Mouse (Mus musculus) brain, embryonic 14.5 days (tissue): Measurements from ENCODE around the gene Nufip2.

Source experiments
- CTCF ChIP-seq: fragments of 200-500 bp; IDR thresholded peaks from 2 replicates; pipeline ENCODE4 v1.5.1; 2012; ENCODE audit warnings: inconsistent platforms, mild to moderate bottlenecking, moderate library complexity, borderline replicate concordance; ENCODE audit not compliant: insufficient read depth, insufficient read length; ENCODE audit errors: extremely low read depth
- POLR2A ChIP-seq: fragments of 200-500 bp; IDR thresholded peaks from 2 replicates; pipeline ENCODE4 v1.6.1; 2012; ENCODE audit warnings: mild to moderate bottlenecking, inconsistent platforms, borderline replicate concordance; ENCODE audit not compliant: poor library complexity, insufficient read depth, insufficient read length, severe bottlenecking; ENCODE audit errors: extremely low read depth

DNA sequence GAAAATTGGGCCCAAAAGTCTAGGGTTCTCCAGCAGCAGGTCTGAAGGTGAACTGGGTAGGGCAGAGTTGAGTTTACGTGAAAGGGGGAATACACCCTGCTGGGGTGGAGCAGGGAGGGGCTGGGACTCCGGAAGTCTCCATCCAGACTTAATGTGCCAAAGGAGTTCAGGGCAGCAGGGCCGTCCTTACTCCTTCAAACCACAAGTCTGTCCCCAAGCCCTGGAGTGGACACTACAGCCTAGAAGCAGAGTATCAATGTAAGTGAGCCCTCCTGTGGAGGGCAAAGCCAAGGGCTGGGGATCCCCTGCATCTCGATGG is 79.5 kb downstream of the Nufip2 start:
- TF ChIP-seq CTCF (no peak), POLR2A (no peak)
